Mouse (Mus musculus) ES-E14 (cell line): ENCODE data around the gene Brat1. TPM values are rescaled to one million over a fixed set of nuclear protein-coding genes. Genes with fewer than 3 reads are reported as not detected.
"Not testable (repeated sequence)": the region's sequence is repeated elsewhere in the genome, so short reads cannot be mapped to it uniquely, and the experiment has no call there.

Source experiments
- DNase-seq: peaks from one replicate; pipeline ENCODE4 v3.0.0-alpha.2; 2013; ENCODE audit warnings: low read depth, low spot score
- H3K27ac ChIP-seq: 2 replicates; pipeline ENCODE4 v1.5.1; 2012; ENCODE audit warnings: low read depth, mild to moderate bottlenecking, low read length, moderate library complexity, mixed read lengths; ENCODE audit not compliant: poor library complexity, insufficient read depth, severe bottlenecking
- H3K36me3 ChIP-seq: 2 replicates; pipeline ENCODE4 v1.6.1; 2012; ENCODE audit warnings: mild to moderate bottlenecking, low read length, moderate library complexity, mixed read lengths; ENCODE audit not compliant: control insufficient read depth, poor library complexity, insufficient read depth, severe bottlenecking
- H3K4me1 ChIP-seq, 2 experiments: fragments of 150-350 bp in 1 of 2; sonication (generic) in 1 of 2; 2 replicates each; pipeline ENCODE4 v1.6.1; 2012; ENCODE audit warnings: low read length in 2 of 2, mild to moderate bottlenecking in 1 of 2, mixed read lengths in 1 of 2; ENCODE audit not compliant: control insufficient read depth in 2 of 2, insufficient read depth in 2 of 2, poor library complexity in 1 of 2
- H3K4me3 ChIP-seq, 2 experiments: fragments of 150-350 bp in 1 of 2; sonication (generic) in 1 of 2; 2 replicates each; pipeline ENCODE4 v1.5.1; 2012; ENCODE audit warnings: low read length in 2 of 2, low read depth in 1 of 2, mild to moderate bottlenecking in 1 of 2, mixed read lengths in 1 of 2; ENCODE audit not compliant: insufficient read depth in 1 of 2, poor library complexity in 1 of 2, severe bottlenecking in 1 of 2
- H3K9ac ChIP-seq: 2 replicates; pipeline ENCODE4 v1.6.1; 2012; ENCODE audit warnings: low read depth, mild to moderate bottlenecking, low read length, mixed read lengths; ENCODE audit not compliant: poor library complexity, insufficient read depth, severe bottlenecking
- H3K9me3 ChIP-seq: fragments of 150-350 bp; sonication (generic); 2 replicates; pipeline ENCODE4 v1.6.1; 2012; ENCODE audit warnings: low read depth, mild to moderate bottlenecking, low read length; ENCODE audit not compliant: control insufficient read depth, insufficient read depth
- CHD2 ChIP-seq: IDR thresholded peaks from 2 replicates; pipeline ENCODE4 v1.6.1; 2014; ENCODE audit warnings: mild to moderate bottlenecking, low read depth, low read length, inconsistent platforms
- HCFC1 ChIP-seq: IDR thresholded peaks from 2 replicates; pipeline ENCODE4 v1.6.1; 2012; ENCODE audit warnings: low read length, inconsistent platforms, borderline replicate concordance; ENCODE audit not compliant: insufficient read depth
- MAFK ChIP-seq: IDR thresholded peaks from 2 replicates; pipeline ENCODE4 v1.6.1; 2014; ENCODE audit warnings: mild to moderate bottlenecking, low read depth, low read length, inconsistent platforms; ENCODE audit not compliant: insufficient read depth
- ZC3H11A ChIP-seq: IDR thresholded peaks from 2 replicates; pipeline ENCODE4 v1.6.1; 2012; ENCODE audit warnings: low read depth, mild to moderate bottlenecking, inconsistent platforms, low read length, borderline replicate concordance
- ZNF384 ChIP-seq: IDR thresholded peaks from 2 replicates; pipeline ENCODE4 v1.6.1; 2012; ENCODE audit warnings: low read depth, low read length, inconsistent platforms
- in situ Hi-C, 2 experiments: fragments of 600-800 bp; cut with MboI; formaldehyde crosslinking; loops; one replicate each; pipeline ENCODE4 v1.15.1; 2025; ENCODE audit warnings: low sequenced_read_pairs in 2 of 2, inconsistent platforms in 1 of 2; ENCODE audit not compliant: unreplicated experiment in 2 of 2
- total RNA-seq: library from RNA; depleted of rRNA; stranded (reverse); fragments of 300-350 nt; gene quantifications from 2 replicates; pipeline ENCODE4 v1.2.3, GENCODE M21; 2012

Brat1 gene
- total RNA-seq, 1 experiment: 19.4 TPM

DNA sequence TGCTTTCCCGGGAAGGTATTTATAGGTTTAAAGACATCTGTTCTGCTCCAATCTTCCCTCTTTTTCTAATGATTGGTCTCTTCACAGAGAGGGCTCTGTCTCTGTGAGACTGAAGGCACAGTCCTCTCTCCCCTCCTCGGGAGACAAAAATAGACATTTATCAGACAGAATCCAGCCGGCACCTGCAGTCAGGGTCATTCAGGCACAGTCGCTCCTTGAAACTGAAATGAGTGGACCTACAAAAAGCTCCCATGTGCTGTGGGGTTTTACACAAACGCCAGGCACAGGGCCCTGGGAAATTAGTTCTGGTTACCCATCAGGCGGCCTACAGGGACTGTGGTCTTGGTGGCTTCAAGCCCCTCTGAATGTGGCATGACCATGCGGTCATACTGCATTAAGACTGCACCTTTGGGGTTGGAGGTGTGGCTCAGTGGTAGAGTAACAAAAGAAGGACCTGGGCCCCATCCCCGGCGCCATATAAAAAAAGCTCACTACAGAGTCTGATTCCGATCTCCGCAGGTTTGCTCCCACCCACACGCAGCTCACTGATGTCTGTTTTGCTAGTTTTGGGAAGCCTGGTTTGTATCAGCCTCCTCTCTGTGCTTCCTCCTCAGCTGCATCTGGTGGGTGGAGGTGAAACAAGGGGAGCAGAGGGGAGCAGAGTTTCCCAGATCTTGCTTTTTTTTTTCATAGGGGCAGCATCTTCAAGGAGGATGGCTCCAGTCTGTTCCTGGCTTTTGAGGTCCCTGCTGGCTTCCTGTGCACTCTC lies 42.8 kb upstream of the Brat1 start:
- no peak overlapping the region for H3K9ac ChIP-seq
- H3K4me1 ChIP-seq: peaks cover 0 to 15% of the 10 kb centered on the region in 2 experiments; a peak in 2 of 4 replicates
- no peaks in the 10 kb centered on the region for H3K9me3 ChIP-seq
- H3K27ac ChIP-seq: no peak overlapping the region
- DNase-seq: no peak
- TF ChIP-seq HCFC1 (no peak), ZNF384 (no peak), CHD2 (no peak), MAFK (no peak), ZC3H11A (no peak)
- H3K36me3 ChIP-seq: no peaks in the 10 kb centered on the region; the same call in 1 of the 2 replicates
- H3K4me3 ChIP-seq: peak overlapping the region in 1 of 2 experiments; percentile 7; a peak in 1 of 4 replicates
- in situ Hi-C loops: no loop called here

DNA sequence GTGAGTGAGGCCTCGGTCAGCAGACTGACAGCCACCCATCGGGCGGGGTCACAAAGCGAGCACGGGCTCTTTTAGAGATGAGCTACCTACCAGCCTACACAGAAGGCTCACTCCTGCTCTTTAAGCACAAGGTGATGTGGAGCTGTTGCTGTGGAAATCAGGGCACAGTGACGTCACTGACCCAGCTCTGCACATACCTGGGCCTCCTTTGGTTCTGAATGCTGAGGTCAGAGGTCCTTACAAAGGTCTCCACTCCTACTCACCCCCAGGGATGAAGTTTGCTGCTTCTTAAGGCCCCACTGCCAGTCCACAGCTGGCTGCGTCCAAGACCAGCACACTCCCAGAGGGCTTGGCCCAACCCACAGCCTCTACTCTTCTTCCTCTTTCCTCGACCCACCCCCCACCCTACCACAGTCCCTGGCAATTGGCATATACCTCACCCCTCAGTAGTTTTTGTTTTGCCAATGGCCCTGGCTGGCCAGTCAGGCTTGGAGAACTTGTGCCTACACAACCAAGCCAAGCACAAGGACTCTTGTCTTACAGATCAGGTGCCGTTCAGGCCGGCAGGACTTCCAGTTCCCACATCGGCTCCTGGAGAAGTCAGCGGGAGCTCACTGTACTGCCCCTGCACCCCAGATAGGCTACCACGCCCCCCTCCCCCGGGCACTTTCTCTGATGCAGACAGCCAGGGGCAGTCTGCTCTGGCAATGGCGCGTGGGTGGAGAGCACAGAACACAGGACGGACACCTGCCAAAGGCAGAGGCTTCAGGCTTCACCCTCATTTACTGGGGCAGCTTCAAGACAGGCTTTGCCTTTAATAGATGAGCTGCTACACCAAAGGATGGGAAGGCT lies 41.8 kb upstream of the Brat1 start:
- H3K36me3 ChIP-seq: no peaks in the 10 kb centered on the region; the same call in 1 of the 2 replicates
- H3K4me1 ChIP-seq: peaks cover 0 to 15% of the 10 kb centered on the region in 2 experiments; a peak in 2 of 4 replicates
- no peak overlapping the region for H3K9ac ChIP-seq
- in situ Hi-C loops: no loop called here
- TF ChIP-seq MAFK (no peak), ZNF384 (no peak), HCFC1 (no peak), ZC3H11A (no peak), CHD2 (no peak)
- DNase-seq: no peak
- H3K4me3 ChIP-seq: peak overlapping the region in 1 of 2 experiments; percentile 1; a peak in 1 of 4 replicates
- H3K9me3 ChIP-seq: no peaks in the 10 kb centered on the region
- no peak overlapping the region for H3K27ac ChIP-seq

DNA sequence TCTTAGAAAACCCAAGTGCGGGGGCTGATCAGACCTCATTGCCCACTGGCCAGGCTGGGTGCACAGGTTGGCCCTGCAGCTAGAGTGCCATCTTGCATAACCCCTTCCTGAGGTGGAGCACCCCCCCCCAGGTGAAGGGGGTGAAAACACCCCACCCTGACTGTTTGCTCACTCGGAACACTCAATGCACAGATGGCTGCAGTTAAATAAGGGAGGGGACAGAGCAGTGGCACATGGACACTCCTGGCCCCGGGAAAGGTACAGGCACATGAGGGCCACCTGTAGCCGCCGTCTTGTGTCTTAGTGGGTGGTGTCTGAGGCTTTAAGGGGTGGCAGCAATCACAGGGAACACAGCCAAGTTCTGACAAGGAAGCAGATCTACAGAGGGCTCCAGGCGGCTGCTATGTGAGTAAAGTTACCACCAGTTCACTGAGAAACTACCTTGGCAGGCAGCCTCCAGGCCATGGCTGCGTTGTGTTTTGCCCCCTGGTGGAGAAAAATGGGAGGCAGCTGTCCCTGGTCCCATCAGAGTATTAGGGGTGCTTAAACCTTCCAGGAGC lies 41.1 kb upstream of the Brat1 start:
- H3K27ac ChIP-seq: no peak overlapping the region
- H3K9ac ChIP-seq: no peak overlapping the region
- DNase-seq: peak; percentile 40
- peaks cover 1% of the 10 kb centered on the region; the same call in 1 of the 2 replicates for H3K36me3 ChIP-seq
- peaks cover 0 to 15% of the 10 kb centered on the region in 2 experiments; a peak in 2 of 4 replicates for H3K4me1 ChIP-seq
- TF ChIP-seq ZNF384: no peak
- no peak for TF ChIP-seq MAFK
- TF ChIP-seq CHD2: no peak
- TF ChIP-seq ZC3H11A: no peak
- no peak for TF ChIP-seq HCFC1
- H3K9me3 ChIP-seq: no peaks in the 10 kb centered on the region
- no peak overlapping the region for H3K4me3 ChIP-seq
- in situ Hi-C loops: no loop called here

DNA sequence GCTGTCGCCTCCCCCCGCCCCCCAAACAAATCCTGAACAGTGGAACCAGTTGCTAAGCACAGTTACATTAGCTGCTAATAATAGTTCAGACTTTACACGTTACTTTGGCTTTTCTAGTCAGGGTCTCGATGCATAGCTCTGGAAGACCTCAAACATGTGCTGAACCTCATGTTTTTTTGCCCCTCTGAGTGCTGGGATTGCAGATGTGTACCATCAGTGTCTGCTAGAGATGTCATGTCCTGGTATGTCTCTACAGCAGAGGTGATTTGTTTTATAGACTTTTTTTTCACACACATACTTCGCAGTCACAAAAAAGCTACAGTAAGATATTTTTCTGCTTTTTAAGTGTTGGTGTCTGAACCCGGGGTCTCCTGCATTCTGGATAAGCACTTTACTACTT lies 32.7 kb upstream of the Brat1 start:
- no peak for DNase-seq
- in situ Hi-C loops: no loop called here
- TF ChIP-seq ZC3H11A: no peak
- no peak for TF ChIP-seq ZNF384
- TF ChIP-seq CHD2: no peak
- no peak for TF ChIP-seq HCFC1
- no peak for TF ChIP-seq MAFK
- Histone ChIP-seq H3K9me3 (no peaks in the 10 kb centered on the region), H3K27ac (no peak overlapping the region), H3K4me3 (no peak overlapping the region), H3K4me1 (peaks cover 0 to 2% of the 10 kb centered on the region in 2 experiments; a peak in 1 of 4 replicates), H3K9ac (no peak overlapping the region), H3K36me3 (peaks cover 17% of the 10 kb centered on the region)

DNA sequence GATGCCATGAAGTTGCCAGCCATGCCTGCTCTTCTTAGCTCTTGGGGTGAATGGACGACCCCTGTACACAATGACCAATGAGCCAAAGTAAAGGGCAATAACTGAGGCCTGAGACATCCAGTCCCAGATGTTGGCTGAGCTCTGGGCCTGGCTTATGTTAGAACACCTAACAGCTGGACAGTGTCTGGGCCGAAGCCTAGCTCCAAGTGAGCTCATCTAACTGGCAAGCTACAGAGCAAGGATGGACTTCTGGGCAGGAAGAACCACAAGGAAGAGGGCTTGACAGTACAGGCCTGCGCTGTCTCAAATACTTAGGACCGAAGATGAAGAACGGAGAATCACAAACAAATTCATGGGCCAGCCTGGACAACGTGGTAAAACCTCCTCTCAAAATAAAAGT lies 32.2 kb upstream of the Brat1 start:
- H3K4me3 ChIP-seq, in situ Hi-C loops, H3K9me3 ChIP-seq, H3K4me1 ChIP-seq, DNase-seq, H3K27ac ChIP-seq, H3K9ac ChIP-seq: not testable (repeated sequence)
- H3K36me3 ChIP-seq: peaks cover 17% of the 10 kb centered on the region
